21 mouse cellular contexts compared by ENCODE assay signal in genomic region chr3:69354681-69355080, GRCm38 (mm10). TPM values are rescaled to one million over a fixed set of nuclear protein-coding genes. Genes with fewer than 3 reads are reported as not detected.
DNase-seq lines count a peak whose midpoint lies in the region; ATAC-seq and TF ChIP-seq lines count a peak whose summit lies in the region.
"Had no signal": no experiment of that assay in that cellular context is flagged by ENCODE, and none has a peak within 500 bp of the region (broad histone marks: within the 10 kb centered on the region; RNA-seq: fewer than 3 reads in every experiment).

No protein-coding gene starts in this region.

- ATAC-seq in intestine, embryonic 16.5 days, result 0 out of 2 replicates have a peak, but pooled peaks have one; percentile 46
- ATAC-seq in intestine, embryonic 15.5 days, result no peak
- no peak for ATAC-seq in midbrain, embryonic 11.5 days (ENCODE audit: low FRiP score)
- no peak for ATAC-seq in midbrain, postnatal 0 days (ENCODE audit: low FRiP score)
- ATAC-seq: forebrain, embryonic 13.5 days; forebrain, embryonic 15.5 days; forebrain, postnatal 0 days; Patski had no signal

- TF ChIP-seq CTCF in midbrain, postnatal 0 days (IDR thresholded peaks at IDR 0.05), result no peak

- H3K4me3 ChIP-seq in intestine, embryonic 16.5 days (ENCODE audit: low read length), result no peak overlapping the region
- H3K4me3 ChIP-seq in intestine, embryonic 15.5 days (replicated peaks), result no peak overlapping the region
- no peak overlapping the region for H3K4me3 ChIP-seq in midbrain, embryonic 11.5 days (ENCODE audit: low read depth, low read length)
- H3K4me3 ChIP-seq in midbrain, postnatal 0 days (ENCODE audit: low read depth, low read length), result no peak overlapping the region
- H3K4me3 ChIP-seq: embryonic facial prominence, embryonic 10.5 days; embryonic facial prominence, embryonic 12.5 days; forebrain, embryonic 13.5 days; forebrain, embryonic 15.5 days had no signal

- no peaks in the 10 kb centered on the region for H3K27me3 ChIP-seq in intestine, embryonic 16.5 days (replicated peaks; ENCODE audit: control insufficient read depth, insufficient read depth, low read length)
- H3K27me3 ChIP-seq in intestine, embryonic 15.5 days (replicated peaks), result no peaks in the 10 kb centered on the region
- H3K27me3 ChIP-seq in midbrain, embryonic 11.5 days (ENCODE audit: control insufficient read depth, insufficient read depth, low read length), result no peaks in the 10 kb centered on the region
- no peaks in the 10 kb centered on the region for H3K27me3 ChIP-seq in midbrain, postnatal 0 days (ENCODE audit: insufficient read depth, low read length)
- H3K27me3 ChIP-seq: embryonic facial prominence, embryonic 12.5 days; forebrain, embryonic 13.5 days; forebrain, embryonic 15.5 days; Patski had no signal

- H3K4me2 ChIP-seq in intestine, embryonic 16.5 days (ENCODE audit: low read depth, low read length), result no peak overlapping the region
- no peak overlapping the region for H3K4me2 ChIP-seq in intestine, embryonic 15.5 days (replicated peaks)
- H3K4me2 ChIP-seq in midbrain, embryonic 11.5 days, result no peak overlapping the region
- no peak overlapping the region for H3K4me2 ChIP-seq in midbrain, postnatal 0 days (ENCODE audit: low read depth, low read length, poor library complexity, severe bottlenecking)
- H3K4me2 ChIP-seq: embryonic facial prominence, embryonic 12.5 days; forebrain, embryonic 13.5 days; forebrain, embryonic 15.5 days had no signal

- DNase-seq in heart, adult 11 months, result peak; percentile 55
- no peak for DNase-seq in heart, postnatal 4 days
- DNase-seq in midbrain, embryonic 11.5 days (ENCODE audit: low spot score, missing footprints), result peak; percentile 33
- no peak for DNase-seq in midbrain, postnatal 0 days (ENCODE audit: low spot score)
- peak; percentile 36 for DNase-seq in R1 (ENCODE audit: low read depth, low spot score)
- DNase-seq in testis, postnatal 14 days (ENCODE audit: low spot score), result no peak
- DNase-seq: adrenal gland, adult 2 months; adrenal gland, postnatal 14 days; adrenal gland, postnatal 36 days; cerebellum, adult 8-10 months; cerebellum, postnatal 10 days; cerebellum, postnatal 25 days; forebrain, postnatal 0 days had no signal

- H3K9ac ChIP-seq in intestine, embryonic 16.5 days (ENCODE audit: low read depth, low read length), result no peak overlapping the region
- no peak overlapping the region for H3K9ac ChIP-seq in intestine, embryonic 15.5 days
- no peak overlapping the region for H3K9ac ChIP-seq in midbrain, embryonic 11.5 days (ENCODE audit: low read length)
- no peak overlapping the region for H3K9ac ChIP-seq in midbrain, postnatal 0 days (replicated peaks; ENCODE audit: low read length, poor library complexity, severe bottlenecking)
- H3K9ac ChIP-seq: embryonic facial prominence, embryonic 12.5 days; forebrain, embryonic 13.5 days; forebrain, embryonic 15.5 days; forebrain, postnatal 0 days had no signal

- H3K4me1 ChIP-seq in intestine, embryonic 16.5 days (ENCODE audit: control insufficient read depth, insufficient read depth, low read length), result no peaks in the 10 kb centered on the region
- H3K4me1 ChIP-seq in intestine, embryonic 15.5 days (replicated peaks), result no peaks in the 10 kb centered on the region
- no peaks in the 10 kb centered on the region for H3K4me1 ChIP-seq in midbrain, embryonic 11.5 days (ENCODE audit: control insufficient read depth, insufficient read depth, low read length)
- no peaks in the 10 kb centered on the region for H3K4me1 ChIP-seq in midbrain, postnatal 0 days (ENCODE audit: insufficient read depth, low read length)

- no peak overlapping the region for H3K27ac ChIP-seq in intestine, embryonic 16.5 days (ENCODE audit: low read length)
- H3K27ac ChIP-seq in intestine, embryonic 15.5 days, result no peak overlapping the region
- H3K27ac ChIP-seq in midbrain, embryonic 11.5 days (ENCODE audit: low read depth, low read length), result no peak overlapping the region
- H3K27ac ChIP-seq in midbrain, postnatal 0 days (ENCODE audit: low read depth, low read length), result no peak overlapping the region
- H3K27ac ChIP-seq: embryonic facial prominence, embryonic 10.5 days; embryonic facial prominence, embryonic 12.5 days; forebrain, embryonic 13.5 days; forebrain, embryonic 15.5 days had no signal

- H3K36me3 ChIP-seq in intestine, embryonic 16.5 days (ENCODE audit: control insufficient read depth, insufficient read depth, low read length), result no peaks in the 10 kb centered on the region
- no peaks in the 10 kb centered on the region for H3K36me3 ChIP-seq in intestine, embryonic 15.5 days
- H3K36me3 ChIP-seq in midbrain, embryonic 11.5 days (ENCODE audit: control insufficient read depth, insufficient read depth, low read length), result no peaks in the 10 kb centered on the region
- H3K36me3 ChIP-seq in midbrain, postnatal 0 days (ENCODE audit: insufficient read depth, low read length), result no peaks in the 10 kb centered on the region
- H3K36me3 ChIP-seq: embryonic facial prominence, embryonic 10.5 days; embryonic facial prominence, embryonic 12.5 days; forebrain, embryonic 15.5 days; G1E had no signal

- WGBS in intestine, embryonic 16.5 days, result 60% methylated on average over 2 of the region's 2 CpGs
- WGBS in intestine, embryonic 15.5 days, result 77% methylated on average over 2 of the region's 2 CpGs
- WGBS in midbrain, embryonic 11.5 days, result 86% methylated on average over 2 of the region's 2 CpGs
- 89% methylated on average over 2 of the region's 2 CpGs for WGBS in midbrain, postnatal 0 days

- H3K9me3 ChIP-seq in intestine, embryonic 16.5 days (ENCODE audit: control insufficient read depth, low read length), result no peaks in the 10 kb centered on the region
- no peaks in the 10 kb centered on the region for H3K9me3 ChIP-seq in intestine, embryonic 15.5 days
- no peaks in the 10 kb centered on the region for H3K9me3 ChIP-seq in midbrain, embryonic 11.5 days (ENCODE audit: control insufficient read depth, low read length)
- no peaks in the 10 kb centered on the region for H3K9me3 ChIP-seq in midbrain, postnatal 0 days (ENCODE audit: low read length)
- H3K9me3 ChIP-seq: embryonic facial prominence, embryonic 10.5 days; embryonic facial prominence, embryonic 12.5 days; forebrain, embryonic 13.5 days; forebrain, embryonic 15.5 days; G1E had no signal

RNA-seq across cellular contexts. Expression of gene Ppm1l, which starts 38.0 kb away (rescaled TPM):
- total RNA-seq in heart, postnatal 4 days (2021), result 10 to 100 TPM; 23.0 to 26.1 TPM
- 3.3 and 3.4 TPM in 2 replicates for polyA plus RNA-seq in intestine, embryonic 16.5 days (2015; fragmentation: Nextera tagmentation; extraction: Ambion mirVana)
- 4.9 and 5.8 TPM in 2 replicates for polyA plus RNA-seq in intestine, embryonic 15.5 days (2015; fragmentation: Nextera tagmentation; extraction: Ambion mirVana)
- polyA plus RNA-seq in midbrain, embryonic 11.5 days (2014; fragmentation: Nextera tagmentation; extraction: Ambion mirVana), result 16.3 and 17.0 TPM in 2 replicates
- total RNA-seq in midbrain, postnatal 0 days (2014; rRNA removed), result 31.3 and 31.8 TPM in 2 replicates
- polyA plus RNA-seq in midbrain, postnatal 0 days (2015; fragmentation: Nextera tagmentation; extraction: Ambion mirVana), result 17.8 and 20.1 TPM in 2 replicates

Comparison
In these comparisons a context has a peak if more than half of its experiments do, and no peak if none do; other contexts are left out.
1. DNase-seq: peak in heart, adult 11 months (single experiment), midbrain, embryonic 11.5 days (single experiment) and R1 (single experiment); none in heart, postnatal 4 days (single experiment), midbrain, postnatal 0 days (single experiment) and testis, postnatal 14 days (single experiment).